20 mouse cellular contexts compared by ENCODE assay signal in genomic region chr9:90135466-90135865, GRCm38 (mm10). TPM values are rescaled to one million over a fixed set of nuclear protein-coding genes. Genes with fewer than 3 reads are reported as not detected.
DNase-seq lines count a peak whose midpoint lies in the region; TF ChIP-seq lines count a peak whose summit lies in the region.
"Had no signal": no experiment of that assay in that cellular context is flagged by ENCODE, and none has a peak within 500 bp of the region (broad histone marks: within the 10 kb centered on the region; RNA-seq: fewer than 3 reads in every experiment).

No protein-coding gene starts in this region.

- H3K36me3 ChIP-seq in E14TG2a.4 (ENCODE audit: insufficient read depth, low read length), result no peaks in the 10 kb centered on the region
- H3K36me3 ChIP-seq: limb, embryonic 15.5 days; lung, embryonic 15.5 days had no signal

- DNase-seq in heart, adult 11 months, result peak; percentile 66
- no peak for DNase-seq in heart, postnatal 4 days
- no peak for DNase-seq in left cerebral cortex, adult 2 months (ENCODE audit: extremely low spot score in 1 of 2, low spot score in 2 of 2)
- DNase-seq in left cerebral cortex, postnatal 10 days (ENCODE audit: extremely low spot score in 1 of 2, low spot score in 2 of 2), result no peak
- no peak for DNase-seq in adrenal gland, postnatal 36 days
- DNase-seq in left cerebral cortex, postnatal 36 days (ENCODE audit: low spot score in 2 of 2), result no peak
- DNase-seq: adrenal gland, adult 2 months; cerebellum, adult 11 months; embryo, embryonic 11 days; heart, adult 18-20 months; kidney, adult 9 months; kidney, postnatal 4 days; midbrain, embryonic 14.5 days had no signal

- H3K4me3 ChIP-seq in left cerebral cortex, adult 2 months, result no peak overlapping the region
- H3K4me3 ChIP-seq in E14TG2a.4 (replicated peaks; ENCODE audit: low read length), result no peak overlapping the region
- no peak overlapping the region for H3K4me3 ChIP-seq in bone marrow, adult 2 months (replicated peaks; ENCODE audit: control insufficient read depth, low read depth, low read length)
- H3K4me3 ChIP-seq: limb, embryonic 15.5 days; lung, embryonic 15.5 days; myocyte had no signal

- H3K9me3 ChIP-seq in E14TG2a.4 (ENCODE audit: low read length), result no peaks in the 10 kb centered on the region
- H3K9me3 ChIP-seq: limb, embryonic 15.5 days; lung, embryonic 15.5 days had no signal

- TF ChIP-seq CTCF in left cerebral cortex, adult 2 months (IDR thresholded peaks at IDR 0.05), result peak; percentile 30
- peak; percentile 48 for TF ChIP-seq CTCF in E14TG2a.4 (conservative IDR thresholded peaks at IDR 0.05; ENCODE audit: low read length)
- TF ChIP-seq CTCF in bone marrow, adult 2 months (IDR thresholded peaks at IDR 0.05; ENCODE audit: control insufficient read depth, insufficient read depth, low read length), result peak; percentile 10; the same call in 1 of the 2 replicates

- no peaks in the 10 kb centered on the region for H3K27me3 ChIP-seq in E14TG2a.4 (ENCODE audit: insufficient read depth, low read length)
- H3K27me3 ChIP-seq: limb, embryonic 15.5 days; lung, embryonic 15.5 days had no signal

- peaks cover 14% of the 10 kb centered on the region for H3K4me1 ChIP-seq in E14TG2a.4 (replicated peaks; ENCODE audit: low read depth, low read length)
- H3K4me1 ChIP-seq in bone marrow, adult 2 months (ENCODE audit: control insufficient read depth, insufficient read depth, low read length), result no peaks in the 10 kb centered on the region

- no peak overlapping the region for H3K27ac ChIP-seq in left cerebral cortex, adult 2 months
- no peak overlapping the region for H3K27ac ChIP-seq in bone marrow, adult 2 months (ENCODE audit: control insufficient read depth, insufficient read depth, low read depth, low read length, poor library complexity)
- H3K27ac ChIP-seq: limb, embryonic 15.5 days; lung, embryonic 15.5 days had no signal

- no peak for TF ChIP-seq POLR2A in bone marrow, adult 2 months (IDR thresholded peaks at IDR 0.05; ENCODE audit: borderline replicate concordance, control insufficient read depth, low read depth, low read length)

- intact Hi-C loops in left cerebral cortex, adult 2 months (cut with DNase I), result no loop called here
- intact Hi-C loops in left cerebral cortex, postnatal 10 days (cut with DNase I), result no loop called here
- intact Hi-C loops in left cerebral cortex, postnatal 36 days (cut with DNase I), result no loop called here

- 80% methylated on average over 8 of the region's 8 CpGs for WGBS in bone marrow, adult 2 months

RNA-seq across cellular contexts. Expression of gene Morf4l1, which starts 20.9 kb away (rescaled TPM):
- 100 to 1,000 TPM; 325 to 333 TPM for total RNA-seq in heart, postnatal 4 days (2021)
- 100 to 1,000 TPM; 422 to 465 TPM for total RNA-seq in left cerebral cortex, adult 2 months (2021)
- total RNA-seq in left cerebral cortex, postnatal 10 days (2021), result 100 to 1,000 TPM; 407 to 420 TPM
- polyA plus RNA-seq in bone marrow, adult 2 months (2011; ENCODE audit: insufficient read depth, insufficient read length, low replicate concordance, missing spikeins), result 129 and 177 TPM in 2 replicates
- 100 to 1,000 TPM; 341 to 364 TPM for total RNA-seq in adrenal gland, postnatal 36 days (2021)
- 100 to 1,000 TPM; 412 to 425 TPM for total RNA-seq in left cerebral cortex, postnatal 36 days (2021)

RNA-seq across cellular contexts. Expression of gene Adamts7, which starts 27.4 kb away (rescaled TPM):
- total RNA-seq in heart, postnatal 4 days (2021), result 10 to 100 TPM; 17.5 to 17.6 TPM
- total RNA-seq in left cerebral cortex, adult 2 months (2021), result under 1 TPM; 0.29 to 0.63 TPM
- 1 to 10 TPM in 1 of 2 experiments, under 1 TPM in 1; 0.94 to 1.1 TPM for total RNA-seq in left cerebral cortex, postnatal 10 days (2021)
- 1.9 and 3.1 TPM in 2 replicates for polyA plus RNA-seq in bone marrow, adult 2 months (2011; ENCODE audit: insufficient read depth, insufficient read length, low replicate concordance, missing spikeins)
- 1 to 10 TPM; 4.6 to 6.9 TPM for total RNA-seq in adrenal gland, postnatal 36 days (2021)
- total RNA-seq in left cerebral cortex, postnatal 36 days (2021), result under 1 TPM; 0.30 to 0.43 TPM
- total RNA-seq: hematopoietic stem cell, adult 5-6 weeks; megakaryocyte, adult 5-6 weeks had no signal
